In the genomic region with DNA sequence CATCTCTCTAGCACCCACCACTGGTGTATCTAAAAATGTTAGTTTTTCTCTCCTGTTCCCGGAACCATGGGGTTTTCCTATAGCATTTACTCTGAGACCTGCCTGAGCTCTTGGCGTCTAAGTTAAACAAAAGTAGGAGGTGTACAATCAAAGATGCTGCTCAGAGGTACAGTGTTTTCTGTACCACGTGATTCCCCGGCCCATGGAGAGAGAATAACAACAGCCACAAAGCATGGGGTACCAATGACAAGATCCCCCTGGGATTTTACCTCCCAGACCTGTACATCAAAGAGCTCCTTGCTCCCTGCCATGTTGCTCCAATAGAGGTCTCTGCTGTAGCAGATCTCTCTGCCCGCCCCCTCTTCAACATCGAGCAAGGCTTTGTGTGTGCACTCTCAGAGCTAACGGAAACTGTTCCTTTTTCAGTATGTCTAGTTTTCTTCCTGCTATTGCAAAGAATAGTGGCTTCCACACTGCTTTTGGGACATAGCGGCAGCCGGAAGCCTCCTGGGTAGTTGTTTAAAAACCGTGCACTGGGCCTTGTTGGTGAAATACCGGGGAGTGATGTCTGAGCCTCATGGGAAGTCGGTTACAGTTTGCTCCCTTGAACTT, we compare ENCODE assay signal across 25 mouse cellular contexts. TPM values are rescaled to one million over a fixed set of nuclear protein-coding genes. Genes with fewer than 3 reads are reported as not detected.
DNase-seq lines count a peak whose midpoint lies in the region; ATAC-seq and TF ChIP-seq lines count a peak whose summit lies in the region.
"Had no signal": no experiment of that assay in that cellular context is flagged by ENCODE, and none has a peak within 500 bp of the region (broad histone marks: within the 10 kb centered on the region; RNA-seq: fewer than 3 reads in every experiment).

No protein-coding gene starts in this region.

- H3K4me1 ChIP-seq in midbrain, postnatal 0 days (ENCODE audit: insufficient read depth, low read length): no peaks in the 10 kb centered on the region
- H3K4me1 ChIP-seq in midbrain, embryonic 15.5 days: no peaks in the 10 kb centered on the region
- H3K4me1 ChIP-seq in neural tube, embryonic 15.5 days: no peaks in the 10 kb centered on the region
- H3K4me1 ChIP-seq: forebrain, embryonic 10.5 days; heart, embryonic 12.5 days; heart, embryonic 15.5 days; hindbrain, embryonic 10.5 days; hindbrain, embryonic 13.5 days had no signal

- peak; percentile 17; the same call in 1 of the 2 replicates for TF ChIP-seq CTCF in midbrain, postnatal 0 days (IDR thresholded peaks at IDR 0.05)

- no peaks in the 10 kb centered on the region for H3K27me3 ChIP-seq in midbrain, postnatal 0 days (ENCODE audit: insufficient read depth, low read length)
- no peaks in the 10 kb centered on the region for H3K27me3 ChIP-seq in midbrain, embryonic 15.5 days (replicated peaks)
- no peaks in the 10 kb centered on the region for H3K27me3 ChIP-seq in neural tube, embryonic 15.5 days (replicated peaks)
- H3K27me3 ChIP-seq: heart, embryonic 12.5 days; heart, embryonic 15.5 days; hindbrain, embryonic 13.5 days; Patski had no signal

- ATAC-seq in midbrain, postnatal 0 days (ENCODE audit: low FRiP score): no peak
- no peak for ATAC-seq in midbrain, embryonic 15.5 days (replicated peaks)
- ATAC-seq in activated CD4-positive, CD25-positive, alpha-beta regulatory T cell, adult 4 months: peak; percentile 44
- ATAC-seq in inflammation-experienced regulatory T-cells, adult 6 months: peak; percentile 75
- ATAC-seq in neural tube, embryonic 15.5 days (ENCODE audit: low FRiP score): no peak
- ATAC-seq in granulocyte monocyte progenitor cell, adult 5-6 weeks (replicated peaks; ENCODE audit: poor library complexity, severe bottlenecking): no peak
- ATAC-seq: forebrain, embryonic 14.5 days; hindbrain, embryonic 16.5 days; Patski had no signal

- no peaks in the 10 kb centered on the region for H3K36me3 ChIP-seq in midbrain, postnatal 0 days (ENCODE audit: insufficient read depth, low read length)
- H3K36me3 ChIP-seq in midbrain, embryonic 15.5 days (replicated peaks): no peaks in the 10 kb centered on the region
- H3K36me3 ChIP-seq in neural tube, embryonic 15.5 days: no peaks in the 10 kb centered on the region
- H3K36me3 ChIP-seq: forebrain, embryonic 10.5 days; hindbrain, embryonic 10.5 days; hindbrain, embryonic 13.5 days had no signal

- H3K9me3 ChIP-seq in midbrain, postnatal 0 days (ENCODE audit: low read length): no peaks in the 10 kb centered on the region
- H3K9me3 ChIP-seq in midbrain, embryonic 15.5 days: no peaks in the 10 kb centered on the region
- H3K9me3 ChIP-seq in neural tube, embryonic 15.5 days (replicated peaks): no peaks in the 10 kb centered on the region
- H3K9me3 ChIP-seq: forebrain, embryonic 10.5 days; G1E; heart, embryonic 12.5 days; heart, embryonic 15.5 days; hindbrain, embryonic 10.5 days; hindbrain, embryonic 13.5 days had no signal

- H3K27ac ChIP-seq in midbrain, postnatal 0 days (ENCODE audit: low read depth, low read length): no peak overlapping the region
- H3K27ac ChIP-seq in midbrain, embryonic 15.5 days: no peak overlapping the region
- no peak overlapping the region for H3K27ac ChIP-seq in neural tube, embryonic 15.5 days (replicated peaks)
- H3K27ac ChIP-seq: forebrain, embryonic 10.5 days; heart, embryonic 15.5 days; hindbrain, embryonic 10.5 days; hindbrain, embryonic 13.5 days had no signal

- no peak overlapping the region for H3K4me3 ChIP-seq in midbrain, postnatal 0 days (ENCODE audit: low read depth, low read length)
- no peak overlapping the region for H3K4me3 ChIP-seq in midbrain, embryonic 15.5 days
- H3K4me3 ChIP-seq in neural tube, embryonic 15.5 days (replicated peaks): no peak overlapping the region
- H3K4me3 ChIP-seq: forebrain, embryonic 10.5 days; heart, embryonic 12.5 days; heart, embryonic 15.5 days; hindbrain, embryonic 10.5 days; hindbrain, embryonic 13.5 days had no signal

- no peak overlapping the region for H3K4me2 ChIP-seq in midbrain, postnatal 0 days (ENCODE audit: low read depth, low read length, poor library complexity, severe bottlenecking)
- H3K4me2 ChIP-seq in midbrain, embryonic 15.5 days: no peak overlapping the region
- no peak overlapping the region for H3K4me2 ChIP-seq in neural tube, embryonic 15.5 days
- H3K4me2 ChIP-seq: heart, embryonic 12.5 days; heart, embryonic 15.5 days; hindbrain, embryonic 13.5 days had no signal

- no peak overlapping the region for H3K9ac ChIP-seq in midbrain, postnatal 0 days (replicated peaks; ENCODE audit: low read length, poor library complexity, severe bottlenecking)
- no peak overlapping the region for H3K9ac ChIP-seq in midbrain, embryonic 15.5 days
- H3K9ac ChIP-seq in neural tube, embryonic 15.5 days (replicated peaks): no peak overlapping the region
- H3K9ac ChIP-seq: heart, embryonic 12.5 days; heart, embryonic 15.5 days; hindbrain, embryonic 13.5 days had no signal

- 57% methylated on average over 12 of the region's 12 CpGs for whole genome bisulfite sequencing in midbrain, postnatal 0 days
- 52% methylated on average over 12 of the region's 12 CpGs for WGBS in midbrain, embryonic 15.5 days
- WGBS in neural tube, embryonic 15.5 days: 68% methylated on average over 12 of the region's 12 CpGs

- DNase-seq in midbrain, postnatal 0 days (ENCODE audit: low spot score): no peak
- no peak for DNase-seq in embryo, embryonic 10.5 days (ENCODE audit: low spot score)
- DNase-seq: adrenal gland, adult 2 months; adrenal gland, postnatal 14 days; B cell, adult 2 months; cerebellum, adult 11-12 months; cerebellum, adult 8-10 months; cerebellum, postnatal 10 days; cerebellum, postnatal 36 days; heart, postnatal 36 days; kidney, adult 11 months had no signal

RNA-seq across cellular contexts. Expression of gene Wipi1, which starts 42.7 kb away (rescaled TPM):
- total RNA-seq in midbrain, postnatal 0 days (2014; rRNA removed): 12.7 and 14.9 TPM in 2 replicates
- polyA plus RNA-seq in midbrain, postnatal 0 days (2015; fragmentation: Nextera tagmentation; extraction: Ambion mirVana): 17.1 and 18.3 TPM in 2 replicates
- 14.8 and 15.2 TPM in 2 replicates for polyA plus RNA-seq in midbrain, embryonic 15.5 days (2015; fragmentation: Nextera tagmentation; extraction: Ambion mirVana)
- polyA plus RNA-seq in activated CD4-positive, CD25-positive, alpha-beta regulatory T cell, adult 4 months (2017; shearing (Covaris generic)): under 1 TPM in 1 of 2 experiments, not detected in 1; 0.29 TPM
- polyA plus RNA-seq in inflammation-experienced regulatory T-cells, adult 6 months (2017; shearing (Covaris generic)): under 1 TPM; 0.16 to 0.34 (median 0.16) TPM
- 16.7 and 22.5 TPM in 2 replicates for polyA plus RNA-seq in neural tube, embryonic 15.5 days (2015; fragmentation: Nextera tagmentation; extraction: Ambion mirVana)
- total RNA-seq in granulocyte monocyte progenitor cell, adult 5-6 weeks (2014; fragmentation: Nextera tagmentation): 5.7 and 8.4 TPM in 2 replicates
- total RNA-seq in granulocyte monocyte progenitor cell, adult 5-6 weeks (2017): 1.6 and 6.2 TPM in 2 replicates

Comparison
In these comparisons a context has a peak if more than half of its experiments do, and no peak if none do; other contexts are left out.
1. ATAC-seq: peak in activated CD4-positive, CD25-positive, alpha-beta regulatory T cell, adult 4 months (single experiment) and inflammation-experienced regulatory T-cells, adult 6 months (single experiment); none in midbrain, postnatal 0 days (single experiment), midbrain, embryonic 15.5 days (single experiment), neural tube, embryonic 15.5 days (single experiment) and granulocyte monocyte progenitor cell, adult 5-6 weeks (single experiment).
2. RNA of gene Wipi1, which starts 42.7 kb away (polyA plus RNA-seq): 17.1 to 18.3 TPM in midbrain, postnatal 0 days, 16.7 to 22.5 TPM in neural tube, embryonic 15.5 days and 14.8 to 15.2 TPM in midbrain, embryonic 15.5 days; 0.29 TPM in activated CD4-positive, CD25-positive, alpha-beta regulatory T cell, adult 4 months and 0.16 to 0.34 TPM in inflammation-experienced regulatory T-cells, adult 6 months; every median in the first group is over 10 times any median in the second.